In the genomic region with DNA sequence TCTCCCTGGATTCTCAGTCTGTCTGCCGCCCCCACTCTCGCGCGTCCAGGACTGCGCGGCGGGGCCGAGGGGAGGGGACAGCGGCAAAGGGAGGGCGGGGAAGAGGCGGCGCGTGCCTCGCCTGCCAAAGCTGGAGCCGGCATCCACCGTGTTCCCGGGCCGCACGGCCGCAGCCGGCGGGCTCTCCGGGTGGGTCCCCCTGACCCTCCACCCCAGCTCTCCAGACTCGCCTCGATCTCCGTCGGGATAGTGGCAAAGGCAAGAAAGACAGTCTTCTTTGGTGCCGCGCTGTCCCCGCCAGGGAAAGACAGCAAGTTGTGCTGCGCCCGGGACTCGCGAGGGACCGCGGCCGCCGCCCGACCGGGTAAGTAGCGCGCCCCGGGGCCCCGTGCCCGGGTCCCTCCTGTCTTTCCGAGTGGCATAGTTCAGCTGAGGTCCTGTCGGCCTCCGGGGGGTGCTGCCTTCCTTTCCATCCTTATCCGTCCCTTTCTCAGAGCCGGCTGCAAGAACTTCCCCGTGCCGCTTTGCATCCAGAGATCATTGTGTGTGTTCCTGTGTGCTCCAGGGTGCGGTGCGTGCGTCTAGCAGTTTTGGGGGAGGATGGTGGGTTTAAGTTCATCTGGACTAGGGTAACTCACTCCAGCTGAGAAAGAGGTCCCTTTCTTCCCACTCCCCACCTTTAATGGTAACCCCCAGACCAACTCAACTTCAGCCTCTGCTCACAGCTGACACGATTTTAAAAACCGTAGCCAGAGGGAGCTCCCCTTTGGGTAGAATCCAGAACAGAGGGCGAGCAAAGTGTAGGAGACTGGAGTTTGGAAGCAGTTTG, we compare ENCODE assay signal across 8 mouse cellular contexts. TPM values are rescaled to one million over a fixed set of nuclear protein-coding genes. Genes with fewer than 3 reads are reported as not detected.
DNase-seq lines count a peak whose midpoint lies in the region; ATAC-seq and TF ChIP-seq lines count a peak whose summit lies in the region.

Gene Lhfp (plus strand): TSS at position 118 of the 829 bp plus-strand sequence.

- under 1% methylated on average over 54 of the region's 58 CpGs for WGBS in embryonic facial prominence, embryonic 12.5 days
- under 1% methylated on average over 58 of the region's 58 CpGs for WGBS in heart, adult 2 months
- WGBS in kidney, adult 2 months: 1% methylated on average over 58 of the region's 58 CpGs
- under 1% methylated on average over 58 of the region's 58 CpGs for WGBS in limb, embryonic 15.5 days
- WGBS in midbrain, embryonic 16.5 days: under 1% methylated on average over 49 of the region's 58 CpGs
- WGBS in thymus, adult 2 months: 1% methylated on average over 58 of the region's 58 CpGs

- no peaks in the 10 kb centered on the region; the same call in 1 of the 2 replicates for H3K36me3 ChIP-seq in embryonic facial prominence, embryonic 12.5 days
- peaks cover 5% of the 10 kb centered on the region for H3K36me3 ChIP-seq in heart, adult 2 months (ENCODE audit: control insufficient read depth, insufficient read depth, low read length)
- H3K36me3 ChIP-seq in kidney, adult 2 months (ENCODE audit: control insufficient read depth, insufficient read depth, low read length): no peaks in the 10 kb centered on the region
- no peaks in the 10 kb centered on the region for H3K36me3 ChIP-seq in limb, embryonic 15.5 days
- H3K36me3 ChIP-seq in midbrain, embryonic 16.5 days (ENCODE audit: control insufficient read depth, insufficient read depth, low read length): no peaks in the 10 kb centered on the region
- H3K36me3 ChIP-seq in thymus, adult 2 months (ENCODE audit: control insufficient read depth, insufficient read depth, low read length): no peaks in the 10 kb centered on the region

- peak within 1 kb of the TSS; percentile 67 for H3K9ac ChIP-seq in embryonic facial prominence, embryonic 12.5 days
- H3K9ac ChIP-seq in heart, adult 2 months (ENCODE audit: low read depth, low read length): peak within 1 kb of the TSS; percentile 82
- H3K9ac ChIP-seq in limb, embryonic 15.5 days: peak within 1 kb of the TSS; percentile 67
- H3K9ac ChIP-seq in midbrain, embryonic 16.5 days (ENCODE audit: low read depth, low read length): peak within 1 kb of the TSS; percentile 79

- H3K79me2 ChIP-seq in heart, adult 2 months (replicated peaks; ENCODE audit: control insufficient read depth, insufficient read depth, low read length): peaks cover 3% of the 10 kb centered on the region; the same call in 1 of the 2 replicates

- intact Hi-C loops in heart, adult 2 months (cut with DNase I): loop anchor here (5.0 kb wide), 2 partner anchors 46 to 126 kb away; no protein-coding TSS in a partner anchor

- peak; percentile 73 for ATAC-seq in embryonic facial prominence, embryonic 12.5 days (ENCODE audit: insufficient number of reproducible peaks, insufficient read depth, low FRiP score, low TSS enrichment)
- peak; percentile 88 for ATAC-seq in limb, embryonic 15.5 days (ENCODE audit: insufficient number of reproducible peaks, low FRiP score, low TSS enrichment, low read depth)
- ATAC-seq in midbrain, embryonic 16.5 days: peak; percentile 94

- TF ChIP-seq POLR2A in heart, adult 2 months (IDR thresholded peaks at IDR 0.05; ENCODE audit: insufficient read depth, low read depth, low read length): peak; percentile 68
- TF ChIP-seq POLR2A in kidney, adult 2 months (IDR thresholded peaks at IDR 0.05; ENCODE audit: low read depth, low read length): no peak
- no peak for TF ChIP-seq POLR2A in thymus, adult 2 months (IDR thresholded peaks at IDR 0.05; ENCODE audit: control insufficient read depth, extremely low read depth, insufficient read depth, low read length, poor library complexity)

- no peaks in the 10 kb centered on the region for H3K9me3 ChIP-seq in embryonic facial prominence, embryonic 12.5 days
- no peaks in the 10 kb centered on the region for H3K9me3 ChIP-seq in limb, embryonic 15.5 days
- no peaks in the 10 kb centered on the region for H3K9me3 ChIP-seq in midbrain, embryonic 16.5 days (replicated peaks; ENCODE audit: control insufficient read depth, low read length, poor library complexity, severe bottlenecking)

- peak within 1 kb of the TSS; percentile 85 for H3K4me2 ChIP-seq in embryonic facial prominence, embryonic 12.5 days (replicated peaks)
- peak within 1 kb of the TSS; percentile 82 for H3K4me2 ChIP-seq in limb, embryonic 15.5 days
- H3K4me2 ChIP-seq in midbrain, embryonic 16.5 days (ENCODE audit: low read length): peak within 1 kb of the TSS; percentile 82

- H3K4me1 ChIP-seq in embryonic facial prominence, embryonic 12.5 days: peaks cover 25% of the 10 kb centered on the region; the same call in 1 of the 2 replicates
- peaks cover 8% of the 10 kb centered on the region; the same call in 1 of the 2 replicates for H3K4me1 ChIP-seq in heart, adult 2 months (ENCODE audit: control insufficient read depth, insufficient read depth, low read length)
- H3K4me1 ChIP-seq in kidney, adult 2 months (ENCODE audit: control insufficient read depth, insufficient read depth, low read length): no peaks in the 10 kb centered on the region
- peaks cover 27% of the 10 kb centered on the region for H3K4me1 ChIP-seq in limb, embryonic 15.5 days
- peaks cover 20% of the 10 kb centered on the region for H3K4me1 ChIP-seq in midbrain, embryonic 16.5 days (ENCODE audit: control insufficient read depth, insufficient read depth, low read length)
- peaks cover 10% of the 10 kb centered on the region for H3K4me1 ChIP-seq in thymus, adult 2 months (replicated peaks; ENCODE audit: control insufficient read depth, insufficient read depth, low read length)

- peak within 1 kb of the TSS; percentile 71 for H3K4me3 ChIP-seq in embryonic facial prominence, embryonic 12.5 days
- peak within 1 kb of the TSS; percentile 81 for H3K4me3 ChIP-seq in heart, adult 2 months
- peak within 1 kb of the TSS; percentile 54 for H3K4me3 ChIP-seq in kidney, adult 2 months (ENCODE audit: insufficient read depth, low read depth, low read length)
- peak within 1 kb of the TSS; percentile 79 for H3K4me3 ChIP-seq in limb, embryonic 15.5 days
- peak within 1 kb of the TSS; percentile 77 for H3K4me3 ChIP-seq in midbrain, embryonic 16.5 days (ENCODE audit: low read depth, low read length)
- H3K4me3 ChIP-seq in thymus, adult 2 months (ENCODE audit: control insufficient read depth, insufficient read depth, low read length): peak within 1 kb of the TSS; percentile 42

- peak; percentile 56 for TF ChIP-seq CTCF in heart, adult 2 months (IDR thresholded peaks at IDR 0.05)
- TF ChIP-seq CTCF in kidney, adult 2 months (conservative IDR thresholded peaks at IDR 0.05; ENCODE audit: insufficient read depth, insufficient read length, low read depth, low read length): 0 out of 2 replicates have a peak, but pooled peaks have one; percentile 6
- TF ChIP-seq CTCF in thymus, adult 2 months (IDR thresholded peaks at IDR 0.05; ENCODE audit: borderline replicate concordance, control insufficient read depth, extremely low read depth, insufficient read depth, low read length, poor library complexity): no peak

- 0 out of 2 replicates have a peak, but pooled peaks have one; percentile 13 for TF ChIP-seq EP300 in heart, adult 2 months (IDR thresholded peaks at IDR 0.05; ENCODE audit: insufficient read depth, low read depth, low read length)

- H3K27ac ChIP-seq in embryonic facial prominence, embryonic 12.5 days: peak within 1 kb of the TSS; percentile 63; the same call in 1 of the 2 replicates
- H3K27ac ChIP-seq in heart, adult 2 months: peak within 1 kb of the TSS; percentile 91
- no peak within 1 kb of the TSS for H3K27ac ChIP-seq in kidney, adult 2 months (ENCODE audit: insufficient read depth, low read depth, low read length)
- H3K27ac ChIP-seq in limb, embryonic 15.5 days: peak within 1 kb of the TSS; percentile 86
- peak within 1 kb of the TSS; percentile 68 for H3K27ac ChIP-seq in midbrain, embryonic 16.5 days (ENCODE audit: low read length)
- no peak within 1 kb of the TSS for H3K27ac ChIP-seq in thymus, adult 2 months (ENCODE audit: control insufficient read depth, insufficient read depth, low read length)

- H3K27me3 ChIP-seq in embryonic facial prominence, embryonic 12.5 days: 0 out of 2 replicates have a peak, but pooled peaks cover 4% of the 10 kb centered on the region
- H3K27me3 ChIP-seq in heart, adult 2 months (ENCODE audit: control insufficient read depth, insufficient read depth, low read length): no peaks in the 10 kb centered on the region
- no peaks in the 10 kb centered on the region for H3K27me3 ChIP-seq in kidney, adult 2 months (replicated peaks; ENCODE audit: control insufficient read depth, insufficient read depth, low read length)
- no peaks in the 10 kb centered on the region for H3K27me3 ChIP-seq in limb, embryonic 15.5 days
- H3K27me3 ChIP-seq in midbrain, embryonic 16.5 days (ENCODE audit: control insufficient read depth, insufficient read depth, low read depth, low read length): peaks cover 3% of the 10 kb centered on the region; the same call in 1 of the 2 replicates
- H3K27me3 ChIP-seq in thymus, adult 2 months (ENCODE audit: control insufficient read depth, insufficient read depth, low read length): peaks cover 17% of the 10 kb centered on the region

- DNase-seq in 3134 (ENCODE audit: extremely low read depth, insufficient read length, low spot score): peak; percentile 88
- peak; percentile 65 for DNase-seq in adrenal gland, postnatal 14 days
- peak; percentile 87 for DNase-seq in heart, adult 2 months
- DNase-seq in kidney, adult 2 months: peak; percentile 52
- DNase-seq in thymus, adult 2 months: peak; percentile 45

RNA-seq across cellular contexts. Expression of gene Lhfp, which starts in this region (rescaled TPM):
- 24.5 and 26.0 TPM in 2 replicates for total RNA-seq in adrenal gland, postnatal 14 days (2021)
- 50.8 and 52.1 TPM in 2 replicates for polyA plus RNA-seq in embryonic facial prominence, embryonic 12.5 days (2016; fragmentation: Nextera tagmentation; extraction: Ambion mirVana)
- 10 to 100 TPM; 51.4 to 53.5 TPM for total RNA-seq in heart, adult 2 months (2021)
- 79.4 and 143 TPM in 2 replicates for polyA plus RNA-seq in heart, adult 2 months (2012; rRNA removed)
- 43.7 and 47.7 TPM in 2 replicates for polyA plus RNA-seq in kidney, adult 2 months (2012; rRNA removed)
- polyA plus RNA-seq in limb, embryonic 15.5 days (2015; fragmentation: Nextera tagmentation; extraction: Ambion mirVana): 104 and 109 TPM in 2 replicates
- polyA plus RNA-seq in midbrain, embryonic 16.5 days (2015; fragmentation: Nextera tagmentation; extraction: Ambion mirVana): 58.5 and 64.1 TPM in 2 replicates
- 10.5 and 18.7 TPM in 2 replicates for polyA plus RNA-seq in thymus, adult 2 months (2012; rRNA removed)

Comparison
In these comparisons a context has a peak if more than half of its experiments do, and no peak if none do; other contexts are left out.
1. H3K27ac ChIP-seq: peak in embryonic facial prominence, embryonic 12.5 days (single experiment), heart, adult 2 months (single experiment), limb, embryonic 15.5 days (single experiment) and midbrain, embryonic 16.5 days (single experiment); none in kidney, adult 2 months (single experiment) and thymus, adult 2 months (single experiment).
2. Peak in every context shown above with its lines, with median percentiles within 50 percentile points of each other: DNase-seq, ATAC-seq, H3K4me2 ChIP-seq, H3K4me3 ChIP-seq and H3K9ac ChIP-seq.